Mouse (Mus musculus): ENCODE results near the gene Etv6.

DNA sequence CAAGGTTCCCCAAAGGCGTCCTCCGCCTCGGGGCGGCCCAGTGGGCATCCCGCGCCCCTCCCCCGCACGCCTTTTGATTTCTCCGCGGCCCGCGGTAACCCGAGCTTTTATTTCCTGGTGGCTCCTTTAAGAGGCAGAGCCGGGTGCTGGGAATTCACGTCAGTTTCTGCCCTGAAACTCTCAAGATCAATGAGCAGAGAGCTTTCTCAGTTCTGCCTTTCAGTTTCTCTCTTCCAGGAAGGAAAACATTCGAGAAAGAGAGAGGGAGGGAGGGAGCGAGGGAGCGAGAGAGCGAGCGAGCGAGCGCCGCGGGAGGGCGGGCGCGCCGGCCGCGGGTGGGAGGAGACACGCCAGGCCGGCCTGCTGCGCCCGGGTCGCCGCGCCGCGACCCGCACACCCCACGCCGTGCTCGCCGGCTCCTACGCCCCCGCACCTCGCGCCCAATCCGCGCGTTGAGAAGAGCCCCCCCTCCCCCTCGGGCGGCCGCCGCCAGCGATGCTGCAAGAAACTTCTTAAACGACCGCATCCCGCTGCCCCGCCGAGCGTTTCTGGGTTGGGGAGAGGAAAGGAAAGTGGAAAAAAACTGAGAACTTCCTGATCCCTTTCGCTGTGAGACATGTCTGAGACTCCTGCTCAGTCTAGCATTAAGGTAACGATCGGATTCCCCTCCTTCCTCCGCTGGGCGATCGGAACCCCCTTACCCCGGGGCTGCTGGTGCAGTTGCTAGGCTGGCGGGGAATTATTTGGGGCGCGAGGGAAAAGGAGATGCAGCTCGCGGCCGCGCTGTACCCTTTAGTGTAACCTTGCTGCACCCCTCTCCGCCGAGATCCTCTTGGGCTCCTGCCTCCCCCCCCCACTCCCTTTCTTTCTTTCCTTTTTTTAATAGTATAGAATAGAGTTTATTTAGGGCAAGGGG lies at the start of gene Etv6:
- TF ChIP-seq CTCF (IDR thresholded peaks at IDR 0.05; ENCODE audit: low read depth, low read length) (no peak), POLR2A (IDR thresholded peaks at IDR 0.05; ENCODE audit: borderline replicate concordance, low read depth, low read length) (no peak)
